Mouse (Mus musculus) embryonic facial prominence, embryonic 14.5 days (tissue): ENCODE results near the gene Itga11. TPM values are rescaled to one million over a fixed set of nuclear protein-coding genes. Genes with fewer than 3 reads are reported as not detected.
A peak's percentile ranks its signal among the peaks of the same experiment; 100 is the strongest.

Experiments
- ATAC-seq: fragments of 200-750 bp; cut with Nextera tagmentation; 2 replicates; pipeline ENCODE4 v1.8.0; 2017; ENCODE audit warnings: low read depth, moderate number of reproducible peaks, moderate TSS enrichment
- DNase-seq: peaks from one replicate; pipeline ENCODE4 v3.0.0-alpha.2; 2015; ENCODE audit warnings: low spot score
- H3K27ac ChIP-seq: fragments of 300-500 bp; sonication (generic); replicated peaks from 2 replicates; pipeline ENCODE4 v1.5.1; 2014; ENCODE audit warnings: low read depth, mild to moderate bottlenecking, low read length, moderate library complexity
- H3K27me3 ChIP-seq: fragments of 300-500 bp; sonication (generic); replicated peaks from 2 replicates; pipeline ENCODE4 v1.6.1; 2014; ENCODE audit warnings: low read length; ENCODE audit not compliant: control insufficient read depth, insufficient read depth
- H3K36me3 ChIP-seq: fragments of 300-500 bp; sonication (generic); 2 replicates; pipeline ENCODE4 v1.6.1; 2014; ENCODE audit warnings: low read length, mixed read lengths; ENCODE audit not compliant: control insufficient read depth, insufficient read depth
- H3K4me1 ChIP-seq: fragments of 300-500 bp; sonication (generic); 2 replicates; pipeline ENCODE4 v1.6.1; 2014; ENCODE audit warnings: antibody characterized with exemption, low read length; ENCODE audit not compliant: control insufficient read depth, insufficient read depth
- H3K4me2 ChIP-seq: fragments of 300-500 bp; sonication (generic); 2 replicates; pipeline ENCODE4 v1.6.1; 2014; ENCODE audit warnings: low read depth, mild to moderate bottlenecking, low read length, moderate library complexity, mixed read lengths
- H3K4me3 ChIP-seq: fragments of 300-500 bp; sonication (generic); 2 replicates; pipeline ENCODE4 v1.5.1; 2014; ENCODE audit warnings: low read depth, mild to moderate bottlenecking, low read length
- H3K9ac ChIP-seq: fragments of 300-500 bp; sonication (generic); 2 replicates; pipeline ENCODE4 v1.6.1; 2014; ENCODE audit warnings: low read depth, mild to moderate bottlenecking, low read length, moderate library complexity, mixed read lengths
- H3K9me3 ChIP-seq: fragments of 300-500 bp; sonication (generic); 2 replicates; pipeline ENCODE4 v1.6.1; 2016; ENCODE audit warnings: low read length; ENCODE audit not compliant: control insufficient read depth
- WGBS: fragments of 180-500 bp; shearing (Covaris S2); extraction: QIAGEN DNeasy Blood & Tissue Kit; methylation state at CpG from one replicate; pipeline ENCODE4 v1.1.7; 2014; 5-methylcytosine and 5-hydroxymethylcytosine counted together
- polyA plus RNA-seq: library from polyadenylated mRNA; unstranded; fragments of >200 nt; fragmentation: Nextera tagmentation; extraction: Ambion mirVana; gene quantifications from 2 replicates; pipeline ENCODE4 v1.2.1, GENCODE M21; 2014

The Itga11 gene
- polyA plus RNA-seq, 1 experiment from 2014 or later = 8.1 TPM

DNA sequence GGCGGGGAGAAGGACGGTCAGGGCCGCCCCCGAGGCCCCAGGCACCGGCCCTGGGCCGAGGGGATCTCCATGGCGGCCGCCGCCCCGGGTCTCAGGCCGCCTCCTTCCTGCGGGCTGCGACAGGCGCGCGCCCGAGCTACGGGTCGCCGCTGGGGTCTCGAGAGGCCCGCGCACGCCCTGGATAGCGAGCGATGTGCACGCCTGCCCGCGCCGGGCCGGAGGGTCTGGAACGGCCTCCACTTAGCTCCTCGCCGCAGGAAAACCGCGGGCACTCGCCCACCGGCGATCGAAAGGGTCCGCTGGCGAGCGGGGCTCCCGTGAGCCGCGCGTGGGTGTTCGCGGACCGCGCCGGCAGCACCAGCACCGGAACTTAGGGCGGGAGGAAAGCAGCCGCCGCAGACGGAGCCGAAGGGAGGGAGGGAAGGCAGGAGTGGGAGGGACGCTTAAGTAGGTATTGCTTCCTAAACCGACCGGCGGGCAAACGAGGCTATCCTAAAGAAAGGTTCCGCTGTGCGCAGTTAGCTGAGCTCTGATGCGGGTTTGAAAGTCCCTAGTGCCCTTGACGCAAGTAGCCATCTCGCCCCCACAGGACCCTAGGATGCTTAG is 134.0 kb downstream of the Itga11 start, which contains the start of gene Fem1b:
Gene Fem1b (minus strand): TSS at position 419 of the 606 bp plus-strand sequence.
- H3K9ac ChIP-seq = peak within 1 kb of the TSS; percentile 94
- H3K36me3 ChIP-seq = no peaks in the 10 kb centered on the region
- peak; percentile 96 for DNase-seq
- H3K27ac ChIP-seq = peak within 1 kb of the TSS; percentile 96
- 0% methylated on average over 42 of the region's 68 CpGs for WGBS
- H3K4me1 ChIP-seq = peaks cover 12% of the 10 kb centered on the region; the same call in 1 of the 2 replicates
- H3K4me3 ChIP-seq = peak within 1 kb of the TSS; percentile 99
- peak within 1 kb of the TSS; percentile 86 for H3K4me2 ChIP-seq
- no peaks in the 10 kb centered on the region for H3K27me3 ChIP-seq
- no peaks in the 10 kb centered on the region for H3K9me3 ChIP-seq
- peak; percentile 94 for ATAC-seq

DNA sequence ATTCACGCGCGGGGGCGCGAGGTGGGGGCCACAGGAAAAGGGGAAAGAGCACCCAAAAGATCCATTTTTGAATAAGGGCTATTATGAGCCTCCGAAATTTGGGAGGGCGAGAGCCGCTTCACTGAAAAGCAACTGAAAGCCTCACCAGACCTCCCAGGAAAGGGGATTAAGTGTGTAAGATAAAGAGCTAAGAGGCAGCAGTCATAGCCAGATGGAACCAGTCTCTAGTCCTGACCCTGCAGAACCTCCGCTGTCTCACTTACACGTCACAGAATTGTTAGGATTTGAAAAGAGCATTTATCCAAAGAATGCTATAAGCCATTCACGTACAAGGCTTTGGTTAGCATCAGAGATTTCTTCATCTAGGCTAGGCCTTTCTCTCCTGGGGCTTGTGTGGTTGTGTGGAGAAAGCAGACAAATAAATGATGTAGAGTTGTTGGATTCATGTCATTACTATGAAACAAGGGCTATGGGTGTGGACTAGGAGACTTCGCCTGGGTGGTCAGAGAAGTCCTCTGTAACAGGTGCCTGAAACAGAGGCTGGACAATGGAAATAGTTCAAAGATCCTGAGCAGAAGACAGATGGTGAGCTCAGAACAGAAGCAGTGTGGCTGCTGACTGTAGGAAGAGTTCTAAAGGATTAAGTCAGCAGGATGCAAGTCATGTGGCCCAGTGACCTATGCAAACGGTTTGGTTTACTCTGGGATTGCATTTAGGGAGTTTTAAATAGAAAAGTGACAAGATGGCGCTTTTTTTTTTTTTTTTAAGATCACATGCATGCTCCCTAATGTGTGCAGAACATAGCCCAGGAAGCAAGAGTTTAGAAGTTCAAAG is 134.8 kb downstream of the Itga11 start:
- Histone ChIP-seq H3K9me3 (no peaks in the 10 kb centered on the region), H3K36me3 (no peaks in the 10 kb centered on the region), H3K4me3 (peak overlapping the region; percentile 99), H3K27ac (peak overlapping the region; percentile 96), H3K4me2 (peak overlapping the region; percentile 86), H3K9ac (peak overlapping the region; percentile 94), H3K27me3 (no peaks in the 10 kb centered on the region), H3K4me1 (peaks cover 12% of the 10 kb centered on the region; the same call in 1 of the 2 replicates)
- 0 out of 2 replicates have a peak, but pooled peaks have one; percentile 31 for ATAC-seq
- no peak for DNase-seq
- 17% methylated on average over 14 of the region's 14 CpGs for WGBS

DNA sequence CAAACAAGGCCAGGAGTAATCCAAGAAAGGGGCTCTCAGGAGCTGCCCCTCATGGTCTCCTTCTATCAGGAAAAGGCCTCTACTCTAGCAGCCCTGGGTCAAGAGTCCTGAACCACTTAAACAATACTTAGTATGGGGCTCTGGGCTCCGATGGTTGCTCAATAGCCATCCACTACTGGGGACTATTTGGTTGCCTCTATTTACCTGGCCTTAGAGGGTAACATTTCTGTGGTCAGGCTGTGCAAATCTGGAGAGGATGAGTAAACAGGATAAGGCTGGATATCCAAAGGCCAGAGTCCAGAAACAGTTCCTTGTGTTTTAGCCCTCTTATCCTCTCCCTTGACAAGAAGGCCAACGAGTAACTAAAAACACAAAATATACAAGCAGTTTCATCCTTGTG is 137.1 kb downstream of the Itga11 start:
- no peak overlapping the region for H3K9ac ChIP-seq
- H3K36me3 ChIP-seq = no peaks in the 10 kb centered on the region
- no peak overlapping the region for H3K27ac ChIP-seq
- H3K27me3 ChIP-seq = no peaks in the 10 kb centered on the region
- no peaks in the 10 kb centered on the region for H3K9me3 ChIP-seq
- peaks cover 9% of the 10 kb centered on the region; the same call in 1 of the 2 replicates for H3K4me1 ChIP-seq
- no peak overlapping the region for H3K4me2 ChIP-seq
- 92% methylated on average over 2 of the region's 2 CpGs for WGBS
- no peak overlapping the region for H3K4me3 ChIP-seq
- ATAC-seq = no peak
- DNase-seq = no peak

DNA sequence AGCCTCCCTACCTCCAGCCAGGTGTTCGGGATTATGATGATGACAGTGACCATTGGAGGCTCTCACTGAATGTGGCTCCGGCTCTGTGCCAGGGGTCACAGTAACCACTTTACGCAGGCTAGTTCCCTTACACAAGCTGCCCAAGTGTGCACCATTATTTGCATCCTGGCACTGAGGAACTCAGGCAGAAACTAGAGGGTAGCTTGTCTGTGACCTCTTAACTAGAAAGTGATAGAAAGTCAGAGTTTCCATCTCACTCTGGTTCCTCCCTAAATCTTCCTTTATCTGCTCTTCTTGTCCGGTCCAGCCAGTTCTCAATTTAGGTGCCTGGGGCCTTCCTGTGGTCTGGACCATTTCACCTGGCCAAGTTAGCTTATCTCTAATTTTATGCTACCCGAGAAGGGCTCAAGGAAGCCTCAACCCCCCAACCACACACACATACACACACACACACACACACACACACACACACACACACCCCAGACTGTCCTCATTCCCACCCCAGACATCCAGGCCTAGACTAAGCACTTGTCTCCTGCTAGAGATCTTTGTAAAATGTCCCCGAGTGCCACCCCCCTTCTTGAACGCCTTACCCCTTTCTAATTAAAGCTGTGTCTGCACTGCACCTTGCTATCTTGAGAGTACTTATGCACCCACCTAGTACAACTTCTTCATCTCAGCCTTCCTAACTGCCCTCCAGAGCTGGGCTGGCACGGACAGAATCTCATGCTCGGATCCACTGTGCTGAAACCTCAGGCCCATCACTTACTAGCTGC is 138.9 kb downstream of the Itga11 start:
- Histone ChIP-seq H3K27ac (no peak overlapping the region), H3K9me3 (no peaks in the 10 kb centered on the region), H3K27me3 (no peaks in the 10 kb centered on the region), H3K9ac (no peak overlapping the region), H3K36me3 (no peaks in the 10 kb centered on the region), H3K4me3 (no peak overlapping the region), H3K4me1 (peaks cover 9% of the 10 kb centered on the region; the same call in 1 of the 2 replicates), H3K4me2 (no peak overlapping the region)
- DNase-seq = no peak
- no peak for ATAC-seq
- 71% methylated on average over 9 of the region's 9 CpGs for WGBS

DNA sequence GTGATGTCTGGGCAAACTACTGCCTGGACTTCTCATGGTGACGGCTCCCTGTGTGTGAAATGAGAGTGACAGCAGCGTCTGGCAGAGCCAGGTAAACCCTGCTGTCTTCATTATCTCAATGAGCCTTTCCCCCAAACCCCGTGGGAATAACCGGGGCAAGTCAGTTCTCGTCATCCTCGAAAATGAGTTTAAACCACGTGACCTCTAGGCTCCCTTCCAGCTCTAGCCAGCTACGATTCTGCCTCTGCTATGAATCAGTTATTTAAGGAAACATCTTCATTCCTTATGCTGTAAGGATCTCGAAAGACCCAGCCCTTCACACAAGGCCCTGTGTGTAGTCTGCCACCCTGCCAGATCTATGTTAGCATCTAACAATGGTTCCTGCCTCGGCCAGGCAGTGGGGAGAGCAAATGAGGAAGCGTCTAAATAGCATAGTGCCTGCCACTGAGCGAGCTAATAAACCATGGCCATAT is 139.5 kb downstream of the Itga11 start:
- H3K27me3 ChIP-seq = no peaks in the 10 kb centered on the region
- peaks cover 9% of the 10 kb centered on the region; the same call in 1 of the 2 replicates for H3K4me1 ChIP-seq
- ATAC-seq (peak; percentile 45; the same call in 1 of the 2 replicates), DNase-seq (peak; percentile 88)
- no peak overlapping the region for H3K4me2 ChIP-seq
- 0 out of 2 replicates have a peak overlapping the region, but pooled peaks have one; percentile 16 for H3K27ac ChIP-seq
- no peaks in the 10 kb centered on the region for H3K9me3 ChIP-seq
- no peak overlapping the region for H3K9ac ChIP-seq
- 42% methylated on average over 12 of the region's 12 CpGs for WGBS
- no peak overlapping the region for H3K4me3 ChIP-seq
- no peaks in the 10 kb centered on the region for H3K36me3 ChIP-seq

DNA sequence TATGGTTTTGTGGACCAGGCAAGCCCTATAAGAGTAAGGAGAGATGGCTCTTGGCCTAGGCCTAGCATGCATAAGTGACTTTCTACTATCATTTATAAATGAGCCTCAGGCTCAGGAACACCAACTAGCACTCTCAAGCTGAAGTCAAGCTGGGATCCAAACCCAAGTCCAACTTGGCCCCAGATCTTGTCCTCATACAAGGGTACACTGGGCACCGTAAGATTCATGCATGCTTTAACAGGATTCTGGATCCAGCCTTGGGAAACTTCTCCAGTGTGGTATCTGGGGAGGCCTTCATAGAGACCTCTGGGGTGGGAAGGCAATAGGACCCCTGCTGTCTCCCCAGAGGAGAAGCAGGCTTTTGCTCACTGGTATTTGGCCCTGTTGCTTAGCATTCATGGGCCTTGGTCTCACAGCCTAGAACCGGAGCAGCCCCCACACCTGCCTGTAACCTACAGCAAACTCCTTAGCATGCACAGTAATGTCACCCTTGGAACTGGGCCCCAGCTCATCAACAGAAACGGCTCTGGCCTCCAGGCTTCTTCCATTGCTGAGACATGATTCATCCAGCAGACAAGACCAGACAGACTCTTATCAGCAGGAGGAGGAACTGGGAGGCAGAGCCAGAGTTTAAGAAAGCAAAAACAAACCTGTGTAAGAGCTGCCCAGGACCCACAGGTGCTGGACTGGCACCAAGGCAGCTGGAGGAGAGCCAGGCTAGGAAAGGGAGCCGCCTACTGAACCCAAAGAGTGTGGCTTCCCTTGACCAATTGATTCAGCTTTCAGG is 140.4 kb downstream of the Itga11 start:
- ATAC-seq (peak; percentile 58; the same call in 1 of the 2 replicates), DNase-seq (peak; percentile 83)
- Histone ChIP-seq H3K4me1 (peaks cover 9% of the 10 kb centered on the region; the same call in 1 of the 2 replicates), H3K36me3 (no peaks in the 10 kb centered on the region), H3K9me3 (no peaks in the 10 kb centered on the region), H3K27ac (peak overlapping the region; percentile 16), H3K4me2 (no peak overlapping the region), H3K9ac (no peak overlapping the region), H3K4me3 (no peak overlapping the region), H3K27me3 (no peaks in the 10 kb centered on the region)
- WGBS = 66% methylated on average over 4 of the region's 4 CpGs

DNA sequence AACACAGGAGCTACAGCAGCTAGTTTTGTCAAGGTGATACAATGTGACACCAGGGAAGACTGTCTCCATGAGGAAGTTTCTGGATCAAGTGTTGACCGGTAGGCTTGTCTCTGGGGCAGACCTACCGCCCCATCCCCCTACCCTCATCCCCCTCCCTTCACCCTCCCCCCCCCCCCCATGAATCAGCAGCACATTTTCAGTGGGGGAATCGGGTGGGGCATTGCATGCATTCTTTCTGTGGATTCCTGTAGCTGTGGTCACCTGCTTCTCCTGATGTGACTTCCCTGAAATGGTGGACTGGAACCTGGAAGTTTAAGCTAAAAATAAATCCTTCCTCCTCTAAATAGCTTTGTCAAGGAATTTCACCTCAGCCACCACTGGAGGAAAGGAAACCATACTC is 141.9 kb downstream of the Itga11 start:
- DNase-seq (no peak), ATAC-seq (no peak)
- Histone ChIP-seq H3K9me3 (no peaks in the 10 kb centered on the region), H3K27ac (no peak overlapping the region), H3K4me3 (no peak overlapping the region), H3K4me2 (no peak overlapping the region), H3K36me3 (no peaks in the 10 kb centered on the region), H3K27me3 (no peaks in the 10 kb centered on the region), H3K9ac (no peak overlapping the region), H3K4me1 (peaks cover 9% of the 10 kb centered on the region; the same call in 1 of the 2 replicates)
- WGBS = 49% methylated on average over 2 of the region's 3 CpGs
